Mouse (Mus musculus) small intestine, adult 2 months (tissue): ENCODE data around the gene Sptbn2.

Experiments
- CTCF ChIP-seq: fragments of 200-500 bp; IDR thresholded peaks from 2 replicates; pipeline ENCODE4 v1.5.1; 2012; ENCODE audit warnings: low read depth, mild to moderate bottlenecking, control low read depth, inconsistent platforms, low read length, moderate library complexity, mixed read lengths; ENCODE audit not compliant: insufficient replicate concordance, insufficient read length; ENCODE audit errors: extremely low read depth
- POLR2A ChIP-seq: fragments of 200-500 bp; IDR thresholded peaks from 2 replicates; pipeline ENCODE4 v1.6.1; 2012; ENCODE audit warnings: low read depth, mild to moderate bottlenecking, control low read depth, inconsistent platforms, low read length, moderate library complexity

- TF ChIP-seq CTCF (no peak), POLR2A (no peak)
Measured at GRCm38 (mm10) chr19:4762876-4763275, 51.9 kb downstream of the Sptbn2 start.
